Mouse (Mus musculus): ENCODE data around the gene Cxcl1. TPM values are rescaled to one million over a fixed set of nuclear protein-coding genes. Genes with fewer than 3 reads are reported as not detected.

Cxcl1 gene
- total and polyA plus RNA-seq, 3 experiments = 0.48 to 2.8 (median 1.0) TPM

DNA sequence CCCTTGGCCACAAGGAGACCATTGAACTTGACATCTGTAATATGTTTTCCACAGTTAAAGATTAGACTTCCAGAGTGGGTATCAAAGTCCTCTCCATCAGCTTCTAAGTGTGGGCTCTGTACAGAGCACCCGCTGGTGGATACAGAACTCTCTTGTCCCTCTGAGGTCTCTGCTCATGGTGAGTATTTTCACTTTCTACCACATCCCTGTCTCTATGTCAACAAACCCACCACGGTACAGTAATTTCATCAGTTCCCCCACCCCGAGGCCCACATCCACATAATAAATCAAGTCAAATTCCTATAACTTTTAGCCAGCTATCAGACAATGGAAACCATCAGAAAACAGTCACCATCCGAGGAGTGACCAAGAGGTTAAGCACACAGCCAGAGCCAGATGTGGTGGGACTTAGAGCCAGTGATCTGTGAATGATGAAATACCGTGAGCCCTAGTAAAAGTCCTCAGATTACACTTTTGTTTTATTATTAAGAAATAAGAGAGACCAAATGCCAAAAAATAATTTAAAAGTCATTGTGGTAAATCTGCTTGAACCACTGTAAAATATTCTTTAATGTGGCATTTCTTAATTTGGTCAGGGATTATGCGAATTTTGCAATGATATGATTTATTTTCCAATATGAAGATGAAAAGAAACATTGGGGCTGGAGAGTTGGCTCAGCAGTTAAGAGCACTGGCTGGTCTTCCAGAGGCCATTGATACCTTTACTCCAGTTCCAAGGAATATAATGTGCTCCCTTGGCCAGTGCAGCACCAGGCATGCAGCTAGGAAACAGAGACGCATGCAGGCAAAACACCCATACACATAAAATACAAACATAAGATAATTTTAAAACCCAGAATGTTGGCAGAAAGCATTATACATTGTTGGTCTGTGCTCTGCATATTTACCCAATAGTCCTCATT is 35.5 kb upstream of the Cxcl1 start:
- Histone ChIP-seq H3K36me3 (ENCODE audit: control insufficient read depth, insufficient read depth, low read length) (no peaks in the 10 kb centered on the region), H3K27me3 (ENCODE audit: control insufficient read depth, insufficient read depth, low read length) (no peaks in the 10 kb centered on the region), H3K4me1 (ENCODE audit: control insufficient read depth, insufficient read depth, low read length) (no peaks in the 10 kb centered on the region; the same call in 1 of the 2 replicates), H3K27ac (no peak overlapping the region), H3K4me3 (no peak overlapping the region), H3K9ac (ENCODE audit: low read depth, low read length) (no peak overlapping the region), H3K79me2 (replicated peaks; ENCODE audit: control insufficient read depth, insufficient read depth, low read length) (no peaks in the 10 kb centered on the region)
- TF ChIP-seq CTCF (IDR thresholded peaks at IDR 0.05) (no peak), EP300 (IDR thresholded peaks at IDR 0.05; ENCODE audit: insufficient read depth, low read depth, low read length) (no peak), POLR2A (IDR thresholded peaks at IDR 0.05; ENCODE audit: insufficient read depth, low read depth, low read length) (no peak)
- intact Hi-C loops (cut with DNase I) = no loop called here
- WGBS = 74% methylated on average over 7 of the region's 7 CpGs
- no peak for DNase-seq

DNA sequence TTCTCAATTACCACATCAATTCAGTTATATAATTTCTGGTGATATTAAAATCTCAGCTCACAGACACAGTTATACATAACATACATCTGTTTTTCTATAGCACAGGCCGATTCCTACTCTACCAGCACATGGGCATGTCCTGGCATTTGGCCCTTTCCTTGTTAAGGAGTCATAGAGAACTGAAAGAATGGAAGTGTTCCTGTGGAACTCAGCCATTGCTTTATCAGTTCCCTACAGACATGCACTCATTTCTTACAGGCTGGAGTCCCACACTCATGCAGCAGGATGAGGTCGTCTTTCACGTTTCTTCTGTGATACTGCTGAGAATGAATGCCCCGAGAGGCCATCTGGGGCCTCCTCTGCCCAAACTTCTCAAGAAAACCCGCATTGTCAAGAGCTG is 33.6 kb upstream of the Cxcl1 start:
- Histone ChIP-seq H3K36me3 (ENCODE audit: control insufficient read depth, insufficient read depth, low read length) (no peaks in the 10 kb centered on the region), H3K79me2 (replicated peaks; ENCODE audit: control insufficient read depth, insufficient read depth, low read length) (no peaks in the 10 kb centered on the region), H3K4me3 (no peak overlapping the region), H3K4me1 (ENCODE audit: control insufficient read depth, insufficient read depth, low read length) (no peaks in the 10 kb centered on the region; the same call in 1 of the 2 replicates), H3K9ac (ENCODE audit: low read depth, low read length) (no peak overlapping the region), H3K27ac (no peak overlapping the region), H3K27me3 (ENCODE audit: control insufficient read depth, insufficient read depth, low read length) (no peaks in the 10 kb centered on the region)
- intact Hi-C loops (cut with DNase I) = no loop called here
- DNase-seq = no peak
- 38% methylated on average over 5 of the region's 5 CpGs for WGBS
- no peak for TF ChIP-seq CTCF (IDR thresholded peaks at IDR 0.05)
- TF ChIP-seq EP300 (IDR thresholded peaks at IDR 0.05; ENCODE audit: insufficient read depth, low read depth, low read length) = no peak
- no peak for TF ChIP-seq POLR2A (IDR thresholded peaks at IDR 0.05; ENCODE audit: insufficient read depth, low read depth, low read length)

DNA sequence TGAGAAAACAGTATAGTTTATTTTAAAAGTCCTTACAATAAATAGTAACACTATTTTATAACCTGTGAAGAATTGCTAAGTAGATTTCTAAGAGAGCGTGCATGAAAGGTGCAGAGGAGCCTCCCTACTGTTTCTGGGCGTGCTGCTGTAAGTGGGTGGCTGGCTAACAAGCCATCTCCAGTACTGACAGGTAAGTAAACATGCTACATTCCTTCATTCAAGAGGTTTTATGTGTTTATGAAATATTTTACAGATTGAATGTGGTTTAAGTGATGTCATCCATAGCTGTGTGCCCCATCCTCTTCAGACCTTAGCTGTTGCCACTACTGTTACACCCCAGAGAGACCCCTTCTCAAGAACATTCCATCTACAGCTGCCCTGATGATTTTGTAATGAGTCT is 32.6 kb upstream of the Cxcl1 start:
- Histone ChIP-seq H3K36me3 (ENCODE audit: control insufficient read depth, insufficient read depth, low read length) (no peaks in the 10 kb centered on the region), H3K79me2 (replicated peaks; ENCODE audit: control insufficient read depth, insufficient read depth, low read length) (no peaks in the 10 kb centered on the region), H3K27me3 (ENCODE audit: control insufficient read depth, insufficient read depth, low read length) (no peaks in the 10 kb centered on the region), H3K27ac (no peak overlapping the region), H3K9ac (ENCODE audit: low read depth, low read length) (no peak overlapping the region), H3K4me3 (no peak overlapping the region), H3K4me1 (ENCODE audit: control insufficient read depth, insufficient read depth, low read length) (no peaks in the 10 kb centered on the region; the same call in 1 of the 2 replicates)
- no peak for DNase-seq
- 98% methylated on average over 2 of the region's 2 CpGs for WGBS
- intact Hi-C loops (cut with DNase I) = no loop called here
- no peak for TF ChIP-seq CTCF (IDR thresholded peaks at IDR 0.05)
- no peak for TF ChIP-seq EP300 (IDR thresholded peaks at IDR 0.05; ENCODE audit: insufficient read depth, low read depth, low read length)
- TF ChIP-seq POLR2A (IDR thresholded peaks at IDR 0.05; ENCODE audit: insufficient read depth, low read depth, low read length) = no peak

DNA sequence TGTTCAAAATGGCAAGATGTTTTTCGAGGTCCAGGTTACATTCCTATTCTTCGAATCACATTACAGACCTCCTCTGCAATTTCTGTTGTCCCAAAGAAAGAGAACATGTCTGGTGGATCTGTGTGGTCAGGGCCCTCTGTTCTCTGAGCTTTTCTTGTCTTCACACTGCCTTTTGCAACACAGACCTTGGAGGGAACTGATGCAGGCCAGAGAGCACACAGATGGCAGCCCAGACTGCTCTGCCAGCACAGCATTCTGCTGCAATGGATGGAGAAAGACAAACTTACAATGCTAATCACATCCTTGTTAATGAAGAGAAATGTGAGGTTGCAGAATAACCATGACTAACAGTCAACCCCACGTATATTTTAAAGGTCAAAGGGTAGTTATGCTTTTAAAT is 32.0 kb upstream of the Cxcl1 start:
- no peaks in the 10 kb centered on the region for H3K36me3 ChIP-seq (ENCODE audit: control insufficient read depth, insufficient read depth, low read length)
- TF ChIP-seq POLR2A (IDR thresholded peaks at IDR 0.05; ENCODE audit: insufficient read depth, low read depth, low read length) (no peak), EP300 (IDR thresholded peaks at IDR 0.05; ENCODE audit: insufficient read depth, low read depth, low read length) (no peak), CTCF (IDR thresholded peaks at IDR 0.05) (no peak)
- no peaks in the 10 kb centered on the region for H3K79me2 ChIP-seq (replicated peaks; ENCODE audit: control insufficient read depth, insufficient read depth, low read length)
- DNase-seq = no peak
- H3K4me1 ChIP-seq (ENCODE audit: control insufficient read depth, insufficient read depth, low read length) = no peaks in the 10 kb centered on the region; the same call in 1 of the 2 replicates
- H3K27me3 ChIP-seq (ENCODE audit: control insufficient read depth, insufficient read depth, low read length) = no peaks in the 10 kb centered on the region
- no peak overlapping the region for H3K4me3 ChIP-seq
- intact Hi-C loops (cut with DNase I) = no loop called here
- H3K27ac ChIP-seq = no peak overlapping the region
- no peak overlapping the region for H3K9ac ChIP-seq (ENCODE audit: low read depth, low read length)
- 75% methylated on average over 3 of the region's 3 CpGs for WGBS

DNA sequence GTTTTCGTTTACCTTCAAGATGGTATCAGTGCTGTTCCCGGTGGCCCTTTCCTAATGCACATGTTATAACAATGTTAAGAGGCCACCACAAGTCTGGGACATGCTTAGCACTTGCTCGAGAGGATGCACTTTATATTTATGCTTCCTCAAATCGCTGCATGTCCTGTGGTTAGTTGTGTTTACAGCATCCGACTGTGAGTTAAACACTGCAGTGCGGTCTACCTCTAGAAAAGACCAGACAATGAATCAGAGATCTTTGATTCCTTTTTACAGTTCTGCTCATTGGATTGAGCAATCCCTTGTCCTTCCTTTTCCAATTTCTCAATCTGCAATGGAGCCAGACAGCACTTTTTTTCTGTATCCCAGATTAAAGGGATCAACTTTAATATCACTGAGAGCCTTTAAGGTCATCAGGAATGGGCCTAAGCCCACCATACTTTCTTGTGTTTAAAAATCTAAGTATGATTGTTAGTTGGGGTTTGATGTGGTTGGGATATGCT is 29.1 kb upstream of the Cxcl1 start:
- Histone ChIP-seq H3K4me3 (no peak overlapping the region), H3K27me3 (ENCODE audit: control insufficient read depth, insufficient read depth, low read length) (no peaks in the 10 kb centered on the region), H3K9ac (ENCODE audit: low read depth, low read length) (no peak overlapping the region), H3K27ac (no peak overlapping the region), H3K4me1 (ENCODE audit: control insufficient read depth, insufficient read depth, low read length) (no peaks in the 10 kb centered on the region; the same call in 1 of the 2 replicates), H3K79me2 (replicated peaks; ENCODE audit: control insufficient read depth, insufficient read depth, low read length) (no peaks in the 10 kb centered on the region), H3K36me3 (ENCODE audit: control insufficient read depth, insufficient read depth, low read length) (no peaks in the 10 kb centered on the region)
- WGBS = 75% methylated on average over 6 of the region's 6 CpGs
- no peak for DNase-seq
- no peak for TF ChIP-seq POLR2A (IDR thresholded peaks at IDR 0.05; ENCODE audit: insufficient read depth, low read depth, low read length)
- TF ChIP-seq CTCF (IDR thresholded peaks at IDR 0.05) = no peak
- no peak for TF ChIP-seq EP300 (IDR thresholded peaks at IDR 0.05; ENCODE audit: insufficient read depth, low read depth, low read length)
- intact Hi-C loops (cut with DNase I) = no loop called here

DNA sequence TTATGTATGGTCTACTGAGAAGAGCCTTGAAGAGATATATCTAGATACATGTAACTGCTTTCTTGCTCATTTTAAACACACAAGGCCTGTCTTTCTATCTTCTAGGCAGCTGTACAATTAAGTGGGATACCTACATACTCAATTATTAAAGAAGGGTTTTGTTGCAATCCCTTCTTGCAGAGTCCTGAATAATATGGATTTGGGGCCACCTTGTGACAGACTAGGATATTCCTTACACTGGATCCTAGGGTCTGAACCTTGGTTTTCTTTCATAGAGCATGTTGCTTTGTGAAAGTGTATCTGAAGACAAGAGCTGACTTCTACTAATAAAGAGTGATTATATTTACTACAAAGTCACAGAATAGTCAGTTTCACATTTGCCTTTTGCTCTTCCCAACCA is 24.3 kb upstream of the Cxcl1 start:
- H3K27ac ChIP-seq = no peak overlapping the region
- no peaks in the 10 kb centered on the region for H3K79me2 ChIP-seq (replicated peaks; ENCODE audit: control insufficient read depth, insufficient read depth, low read length)
- H3K9ac ChIP-seq (ENCODE audit: low read depth, low read length) = no peak overlapping the region
- no peaks in the 10 kb centered on the region for H3K27me3 ChIP-seq (ENCODE audit: control insufficient read depth, insufficient read depth, low read length)
- TF ChIP-seq POLR2A (IDR thresholded peaks at IDR 0.05; ENCODE audit: insufficient read depth, low read depth, low read length) = no peak
- peak; percentile 62 for TF ChIP-seq CTCF (IDR thresholded peaks at IDR 0.05)
- intact Hi-C loops (cut with DNase I) = loop anchor here (2.0 kb wide), 1 partner anchor 206 kb away; no protein-coding TSS in a partner anchor
- no peak overlapping the region for H3K4me3 ChIP-seq
- DNase-seq = no peak
- H3K36me3 ChIP-seq (ENCODE audit: control insufficient read depth, insufficient read depth, low read length) = no peaks in the 10 kb centered on the region
- H3K4me1 ChIP-seq (ENCODE audit: control insufficient read depth, insufficient read depth, low read length) = no peaks in the 10 kb centered on the region

Data from heart, adult 2 months (tissue).